Mouse (Mus musculus): ENCODE measurements at regions not wholly inside any gene's neighbourhood (a gene's known extent, or its start where the extent isn't known, plus 50 kb on each side); places are given as distances from the start of the nearest gene placed in this dataset.

GRCm38 (mm10) chr11:112657410-112658159 lies 124.4 kb upstream of the Sox9 start:
- DNase-seq: peak; percentile 9 to 22

- DNase-seq: no peak
These were observed 122.1 kb upstream of the Sox9 start for GRCm38 (mm10) chr11:112659911-112660310.

- no peak for DNase-seq
These were observed 120.6 kb upstream of the Sox9 start for GRCm38 (mm10) chr11:112661426-112661825.

GRCm38 (mm10) chr11:112667311-112667710 lies 114.7 kb upstream of the Sox9 start:
- DNase-seq: no peak

- DNase-seq: no peak
These were observed 109.9 kb upstream of the Sox9 start for GRCm38 (mm10) chr11:112672086-112672485.

- no peak for DNase-seq
These were observed 92.0 kb upstream of the Sox9 start for GRCm38 (mm10) chr11:112690047-112690446.

- no peak for DNase-seq
These were observed 75.9 kb upstream of the Sox9 start for GRCm38 (mm10) chr11:112706091-112706490.

GRCm38 (mm10) chr11:112708119-112708730 lies 73.8 kb upstream of the Sox9 start:
- no peak for DNase-seq

- DNase-seq: no peak
These were observed 70.4 kb upstream of the Sox9 start for GRCm38 (mm10) chr11:112711656-112712055.

GRCm38 (mm10) chr11:112718547-112718946 lies 63.5 kb upstream of the Sox9 start:
- DNase-seq: no peak

GRCm38 (mm10) chr11:112720652-112721051 lies 61.4 kb upstream of the Sox9 start:
- DNase-seq: no peak

- DNase-seq: no peak
These were observed 59.1 kb upstream of the Sox9 start for GRCm38 (mm10) chr11:112722936-112723335.

- DNase-seq: no peak
These were observed 53.7 kb upstream of the Sox9 start for GRCm38 (mm10) chr11:112728154-112728952.
